Mouse (Mus musculus): ENCODE measurements around the gene Fpr1. TPM values are rescaled to one million over a fixed set of nuclear protein-coding genes. Genes with fewer than 3 reads are reported as not detected.
A peak's percentile ranks its signal among the peaks of the same experiment; 100 is the strongest.
"Not testable (repeated sequence)": the region's sequence is repeated elsewhere in the genome, so short reads cannot be mapped to it uniquely, and the experiment has no call there.

The Fpr1 gene
- not detected in 2 replicates for polyA plus RNA-seq (2016; fragmentation: Nextera tagmentation; extraction: Ambion mirVana)

GRCm38 (mm10) chr17:17883840-17884239 is at the start of gene Fpr1:
TSS of gene Fpr1 (minus strand) at chr17:17883940.
- no peak within 1 kb of the TSS for H3K4me3 ChIP-seq
- no peaks in the 10 kb centered on the region for H3K27me3 ChIP-seq (ENCODE audit: poor library complexity, severe bottlenecking)
- H3K9me3 ChIP-seq = no peaks in the 10 kb centered on the region
- no peak for DNase-seq (ENCODE audit: extremely low spot score, low spot score)
- 59% methylated on average over 1 of the region's 1 CpGs for WGBS
- H3K4me1 ChIP-seq = no peaks in the 10 kb centered on the region
- no peaks in the 10 kb centered on the region for H3K36me3 ChIP-seq (replicated peaks)
- H3K27ac ChIP-seq = no peak within 1 kb of the TSS

- Histone ChIP-seq H3K27ac (no peak overlapping the region), H3K27me3 (ENCODE audit: poor library complexity, severe bottlenecking) (no peaks in the 10 kb centered on the region), H3K4me3 (no peak overlapping the region), H3K4me1 (no peaks in the 10 kb centered on the region), H3K36me3 (replicated peaks) (no peaks in the 10 kb centered on the region), H3K9me3 (no peaks in the 10 kb centered on the region)
- no peak for DNase-seq (ENCODE audit: extremely low spot score, low spot score)
Observed at GRCm38 (mm10) chr17:17917782-17918181, 34.0 kb upstream of the Fpr1 start.

- no peak for DNase-seq (ENCODE audit: extremely low spot score, low spot score)
- H3K36me3 ChIP-seq (replicated peaks) = no peaks in the 10 kb centered on the region
- H3K27me3 ChIP-seq (ENCODE audit: poor library complexity, severe bottlenecking) = no peaks in the 10 kb centered on the region
- WGBS = 89% methylated on average over 1 of the region's 1 CpGs
- H3K4me3 ChIP-seq = no peak overlapping the region
- H3K27ac ChIP-seq = no peak overlapping the region
- H3K4me1 ChIP-seq = no peaks in the 10 kb centered on the region
- no peaks in the 10 kb centered on the region for H3K9me3 ChIP-seq
Observed at GRCm38 (mm10) chr17:17917376-17917775, 33.6 kb upstream of the Fpr1 start.

GRCm38 (mm10) chr17:17912618-17913017 is 28.9 kb upstream of the Fpr1 start:
- not testable (repeated sequence) for H3K27ac ChIP-seq; H3K9me3 ChIP-seq; H3K27me3 ChIP-seq (ENCODE audit: poor library complexity, severe bottlenecking); H3K36me3 ChIP-seq (replicated peaks); DNase-seq (ENCODE audit: extremely low spot score, low spot score); H3K4me3 ChIP-seq; H3K4me1 ChIP-seq
- 92% methylated on average over 8 of the region's 8 CpGs for WGBS

GRCm38 (mm10) chr17:17909636-17910421 is 26.1 kb upstream of the Fpr1 start:
- Histone ChIP-seq H3K36me3 (replicated peaks) (no peaks in the 10 kb centered on the region), H3K27me3 (ENCODE audit: poor library complexity, severe bottlenecking) (peaks cover 7% of the 10 kb centered on the region), H3K27ac (peak overlapping the region; percentile 79), H3K4me1 (peaks cover 8% of the 10 kb centered on the region; the same call in 1 of the 2 replicates), H3K9me3 (peaks cover 12% of the 10 kb centered on the region), H3K4me3 (peak overlapping the region; percentile 56)
- WGBS = 22% methylated on average over 51 of the region's 51 CpGs
- peak; percentile 76 for DNase-seq (ENCODE audit: extremely low spot score, low spot score)

- 94% methylated on average over 1 of the region's 1 CpGs for WGBS
- no peak overlapping the region for H3K4me3 ChIP-seq
- H3K4me1 ChIP-seq = no peaks in the 10 kb centered on the region
- no peaks in the 10 kb centered on the region for H3K36me3 ChIP-seq (replicated peaks)
- H3K27me3 ChIP-seq (ENCODE audit: poor library complexity, severe bottlenecking) = no peaks in the 10 kb centered on the region
- no peak for DNase-seq (ENCODE audit: extremely low spot score, low spot score)
- no peak overlapping the region for H3K27ac ChIP-seq
- H3K9me3 ChIP-seq = no peaks in the 10 kb centered on the region
Observed at GRCm38 (mm10) chr17:17900768-17901167, 17.0 kb upstream of the Fpr1 start.

- H3K4me3 ChIP-seq = no peak overlapping the region
Observed at GRCm38 (mm10) chr17:17899268-17899667, 15.5 kb upstream of the Fpr1 start.

GRCm38 (mm10) chr17:17896039-17896438 is 12.3 kb upstream of the Fpr1 start:
- DNase-seq (ENCODE audit: extremely low spot score, low spot score) = no peak
- 12% methylated on average over 4 of the region's 4 CpGs for WGBS
- no peak overlapping the region for H3K4me3 ChIP-seq

More at GRCm38 (mm10) chr17:17899268-17899667, 15.5 kb upstream of the Fpr1 start:
- H3K27ac ChIP-seq = no peak overlapping the region
- WGBS = 89% methylated on average over 2 of the region's 2 CpGs
- no peaks in the 10 kb centered on the region for H3K36me3 ChIP-seq (replicated peaks)
- H3K4me1 ChIP-seq = no peaks in the 10 kb centered on the region
- no peaks in the 10 kb centered on the region for H3K27me3 ChIP-seq (ENCODE audit: poor library complexity, severe bottlenecking)
- H3K9me3 ChIP-seq = no peaks in the 10 kb centered on the region
- DNase-seq (ENCODE audit: extremely low spot score, low spot score) = no peak

GRCm38 (mm10) chr17:17889732-17890425 is 6.1 kb upstream of the Fpr1 start:
- no peaks in the 10 kb centered on the region for H3K27me3 ChIP-seq (ENCODE audit: poor library complexity, severe bottlenecking)
- no peak overlapping the region for H3K4me3 ChIP-seq
- no peaks in the 10 kb centered on the region for H3K36me3 ChIP-seq (replicated peaks)
- no peaks in the 10 kb centered on the region for H3K4me1 ChIP-seq
- no peak overlapping the region for H3K27ac ChIP-seq
- no peaks in the 10 kb centered on the region for H3K9me3 ChIP-seq
- 92% methylated on average over 2 of the region's 2 CpGs for WGBS
- DNase-seq (ENCODE audit: extremely low spot score, low spot score) = no peak

More at GRCm38 (mm10) chr17:17896039-17896438, 12.3 kb upstream of the Fpr1 start:
- H3K27ac ChIP-seq = no peak overlapping the region
- no peaks in the 10 kb centered on the region for H3K27me3 ChIP-seq (ENCODE audit: poor library complexity, severe bottlenecking)
- no peaks in the 10 kb centered on the region for H3K9me3 ChIP-seq
- H3K4me1 ChIP-seq = no peaks in the 10 kb centered on the region
- H3K36me3 ChIP-seq (replicated peaks) = no peaks in the 10 kb centered on the region

- Histone ChIP-seq H3K4me3 (no peak within 1 kb of the TSS), H3K4me1 (no peaks in the 10 kb centered on the region), H3K36me3 (replicated peaks) (no peaks in the 10 kb centered on the region), H3K9me3 (no peaks in the 10 kb centered on the region), H3K27ac (no peak within 1 kb of the TSS), H3K27me3 (ENCODE audit: poor library complexity, severe bottlenecking) (no peaks in the 10 kb centered on the region)
- WGBS = 70% methylated on average over 1 of the region's 1 CpGs
- no peak for DNase-seq (ENCODE audit: extremely low spot score, low spot score)
Observed at GRCm38 (mm10) chr17:17887774-17888248, 4.1 kb upstream of the Fpr1 start, which contains the start of the genes Fpr2 and Fpr3. TSS of gene Fpr2 (plus strand) at chr17:17887824. TSS of gene Fpr3 (plus strand) at chr17:17887852.

GRCm38 (mm10) chr17:17882672-17883071 is 1.1 kb downstream of the Fpr1 start:
- DNase-seq (ENCODE audit: extremely low spot score, low spot score) = no peak
- no peak overlapping the region for H3K4me3 ChIP-seq
- H3K4me1 ChIP-seq = no peaks in the 10 kb centered on the region
- WGBS = 85% methylated on average over 3 of the region's 3 CpGs
- no peak overlapping the region for H3K27ac ChIP-seq
- no peaks in the 10 kb centered on the region for H3K27me3 ChIP-seq (ENCODE audit: poor library complexity, severe bottlenecking)
- H3K36me3 ChIP-seq (replicated peaks) = no peaks in the 10 kb centered on the region
- H3K9me3 ChIP-seq = no peaks in the 10 kb centered on the region

- Histone ChIP-seq H3K4me3 (no peak overlapping the region), H3K27ac (no peak overlapping the region), H3K36me3 (replicated peaks) (no peaks in the 10 kb centered on the region), H3K27me3 (ENCODE audit: poor library complexity, severe bottlenecking) (no peaks in the 10 kb centered on the region), H3K9me3 (no peaks in the 10 kb centered on the region), H3K4me1 (no peaks in the 10 kb centered on the region)
- no peak for DNase-seq (ENCODE audit: extremely low spot score, low spot score)
- 82% methylated on average over 1 of the region's 1 CpGs for WGBS
Observed at GRCm38 (mm10) chr17:17879347-17879746, 4.4 kb downstream of the Fpr1 start.

- Histone ChIP-seq H3K27me3 (ENCODE audit: poor library complexity, severe bottlenecking) (no peaks in the 10 kb centered on the region), H3K4me1 (no peaks in the 10 kb centered on the region), H3K4me3 (no peak overlapping the region), H3K9me3 (peaks cover 7% of the 10 kb centered on the region; the same call in 1 of the 2 replicates), H3K36me3 (replicated peaks) (no peaks in the 10 kb centered on the region), H3K27ac (no peak overlapping the region)
- no peak for DNase-seq (ENCODE audit: extremely low spot score, low spot score)
- 90% methylated on average over 2 of the region's 2 CpGs for WGBS
Observed at GRCm38 (mm10) chr17:17871697-17872096, 12.0 kb downstream of the Fpr1 start.
